Comparison of ENCODE assay signal across 24 mouse cellular contexts in the genomic region with DNA sequence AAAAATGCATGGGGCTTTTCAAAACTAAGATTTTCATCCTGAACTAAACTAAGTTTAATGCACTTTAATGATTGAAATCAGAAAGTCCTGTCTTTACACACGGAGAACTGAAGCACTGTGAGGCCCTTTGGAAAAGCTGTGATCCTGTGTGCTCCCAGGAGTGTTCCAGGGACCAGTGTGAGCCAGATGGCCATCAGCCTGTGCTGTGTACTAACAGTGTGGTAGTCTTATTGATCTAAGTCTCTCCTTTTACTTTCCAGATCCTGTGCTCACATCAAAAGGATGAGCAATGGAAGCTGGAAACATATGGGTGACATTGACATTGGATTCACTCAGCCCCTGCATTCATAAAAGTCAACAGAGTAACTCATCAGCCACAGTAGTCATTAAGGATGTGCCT.
"Had no signal": no experiment of that assay in that cellular context is flagged by ENCODE, and none has a peak within 500 bp of the region (broad histone marks: within the 10 kb centered on the region; RNA-seq: fewer than 3 reads in every experiment).

No protein-coding gene starts in this region.

- H3K9me3 ChIP-seq: heart, embryonic 10.5 days; hindbrain, embryonic 10.5 days; hindbrain, embryonic 13.5 days; intestine, embryonic 15.5 days; limb, embryonic 10.5 days; limb, embryonic 12.5 days had no signal

- H3K27me3 ChIP-seq: heart, embryonic 12.5 days; hindbrain, embryonic 13.5 days; intestine, embryonic 15.5 days; limb, embryonic 12.5 days had no signal

- H3K4me3 ChIP-seq: gastrocnemius, adult 2 months; heart, embryonic 10.5 days; heart, embryonic 12.5 days; hindbrain, embryonic 10.5 days; hindbrain, embryonic 13.5 days; intestine, embryonic 15.5 days; layer of hippocampus, adult 2 months; left cerebral cortex, adult 2 months; limb, embryonic 10.5 days; limb, embryonic 12.5 days had no signal

- H3K9ac ChIP-seq: heart, embryonic 12.5 days; hindbrain, embryonic 13.5 days; intestine, embryonic 15.5 days; limb, embryonic 12.5 days had no signal

- H3K4me1 ChIP-seq: heart, embryonic 10.5 days; heart, embryonic 12.5 days; hindbrain, embryonic 10.5 days; hindbrain, embryonic 13.5 days; intestine, embryonic 15.5 days; limb, embryonic 10.5 days; limb, embryonic 12.5 days had no signal

- H3K36me3 ChIP-seq: heart, embryonic 10.5 days; heart, embryonic 12.5 days; hindbrain, embryonic 10.5 days; hindbrain, embryonic 13.5 days; intestine, embryonic 15.5 days; limb, embryonic 10.5 days; limb, embryonic 12.5 days had no signal

- H3K4me2 ChIP-seq: heart, embryonic 12.5 days; hindbrain, embryonic 13.5 days; intestine, embryonic 15.5 days; limb, embryonic 12.5 days; liver, embryonic 11.5 days had no signal

- H3K27ac ChIP-seq: gastrocnemius, adult 2 months; heart, embryonic 10.5 days; hindbrain, embryonic 10.5 days; hindbrain, embryonic 13.5 days; intestine, embryonic 15.5 days; layer of hippocampus, adult 2 months; left cerebral cortex, adult 2 months; limb, embryonic 10.5 days; limb, embryonic 12.5 days had no signal

- DNase-seq: gastrocnemius, adult 2 months; gastrocnemius, postnatal 10 days; gastrocnemius, postnatal 25 days; heart, adult 18-20 months; heart, postnatal 10 days; heart, postnatal 4 days; kidney, adult 18-20 months; kidney, adult 8-10 months; kidney, postnatal 10 days; kidney, postnatal 25 days; kidney, postnatal 4 days; liver had no signal

- ATAC-seq: inflammation-experienced regulatory T-cells, adult 6 months; intestine, embryonic 15.5 days; intestine, postnatal 0 days had no signal
